Mouse (Mus musculus): Measurements from ENCODE around the gene CK137956.

Gene CK137956

DNA sequence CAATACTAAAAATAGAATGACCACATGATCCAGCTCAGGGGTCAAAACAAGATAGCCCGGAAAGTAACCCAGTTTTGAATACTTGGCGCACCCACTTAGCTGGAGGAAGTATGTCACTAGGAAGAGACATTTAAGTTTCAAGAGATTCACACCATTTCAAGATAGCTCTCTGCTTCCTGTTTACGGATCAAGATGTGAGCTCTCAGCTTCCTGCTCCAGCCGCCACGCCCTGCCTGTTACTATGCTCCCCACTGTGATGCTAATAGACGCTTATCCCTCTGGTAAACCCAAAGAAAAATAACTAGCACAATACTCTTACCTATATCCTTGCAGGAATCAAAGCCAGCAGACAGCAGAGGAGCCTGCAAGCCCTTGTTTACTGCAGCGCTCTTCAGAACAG is 57.2 kb downstream of the CK137956 start:
- DNase-seq (ENCODE audit: extremely low read depth, low read depth) = no peak

- no peak for DNase-seq (ENCODE audit: extremely low read depth, low read depth)
Measured at GRCm38 (mm10) chr4:127907151-127907550, 63.6 kb downstream of the CK137956 start.

DNA sequence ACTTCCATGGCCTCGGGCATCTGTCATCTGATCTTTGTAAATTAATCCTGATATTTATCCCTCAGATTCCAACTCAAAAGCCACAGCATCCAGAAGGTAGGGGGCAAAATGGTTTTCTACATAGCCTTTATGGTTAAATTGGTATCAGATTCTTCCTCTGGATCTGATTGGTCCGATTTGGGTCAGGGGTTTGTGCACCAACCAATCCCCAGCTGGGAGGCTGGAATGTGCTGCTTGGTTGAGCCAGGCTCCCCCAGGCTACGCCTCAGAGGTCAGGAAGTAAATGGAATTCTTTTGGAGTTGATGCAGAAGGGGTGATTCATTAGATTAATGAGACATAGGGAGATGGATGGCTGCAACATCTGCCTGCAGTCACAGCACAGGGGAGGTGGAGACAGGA is 66.8 kb downstream of the CK137956 start:
- DNase-seq (ENCODE audit: extremely low read depth, low read depth) = no peak

GRCm38 (mm10) chr4:127900893-127901456 is 69.8 kb downstream of the CK137956 start:
- no peak for DNase-seq (ENCODE audit: extremely low read depth, low read depth)

DNA sequence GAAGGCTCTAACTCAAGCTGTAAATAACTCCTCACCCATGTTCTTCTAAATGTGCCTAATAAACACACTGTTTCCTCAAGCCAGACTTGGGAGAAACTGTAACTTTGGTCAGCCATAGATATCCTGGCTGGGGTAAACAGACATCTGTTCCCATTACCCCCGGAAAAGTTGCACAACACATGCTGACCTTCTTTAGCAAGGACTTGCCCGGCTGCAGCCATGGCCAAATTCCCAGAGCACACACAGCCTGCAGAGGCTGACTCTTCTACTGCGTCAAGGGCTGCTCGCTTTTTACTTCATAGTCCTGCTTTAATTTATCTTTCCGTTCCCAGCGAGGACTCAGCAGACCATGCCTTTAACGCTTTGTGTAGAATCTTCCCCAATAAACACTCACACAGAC is 81.7 kb downstream of the CK137956 start:
- DNase-seq (ENCODE audit: extremely low read depth, low read depth) = no peak

GRCm38 (mm10) chr4:127878966-127879365 is 91.8 kb downstream of the CK137956 start:
- DNase-seq (ENCODE audit: extremely low read depth, low read depth) = no peak
